Mouse (Mus musculus) spleen, adult 2 months (tissue): ENCODE results near the gene Lrrn3.

Experiments used
- CTCF ChIP-seq: fragments of 200-500 bp; IDR thresholded peaks from 2 replicates; pipeline ENCODE4 v1.5.1; 2011; ENCODE audit warnings: mild to moderate bottlenecking, inconsistent platforms; ENCODE audit not compliant: insufficient read depth, insufficient read length, insufficient replicate concordance; ENCODE audit errors: extremely low read depth
- POLR2A ChIP-seq: fragments of 200-500 bp; IDR thresholded peaks from 2 replicates; pipeline ENCODE4 v1.6.1; 2011; ENCODE audit warnings: low read depth, low read length, inconsistent platforms

- no peak for TF ChIP-seq POLR2A
- no peak for TF ChIP-seq CTCF
Observed at GRCm38 (mm10) chr12:41518897-41519296, 32.7 kb upstream of the Lrrn3 start.
